Mouse (Mus musculus) C2C12 (cell line): Measurements from ENCODE around the gene Mlxipl. TPM values are rescaled to one million over a fixed set of nuclear protein-coding genes. Genes with fewer than 3 reads are reported as not detected.

Source experiments
- H3K27me3 ChIP-seq: one replicate; pipeline ENCODE4 v1.6.1; 2011; ENCODE audit not compliant: control insufficient read depth, insufficient read depth, insufficient read length
- H3K36me3 ChIP-seq: one replicate; pipeline ENCODE4 v1.6.1; 2011; ENCODE audit not compliant: control insufficient read depth, insufficient read depth
- H3K4me3 ChIP-seq: one replicate; pipeline ENCODE4 v1.5.1; 2011; ENCODE audit warnings: mild to moderate bottlenecking, control low read depth; ENCODE audit not compliant: poor library complexity, insufficient read depth, severe bottlenecking
- H3K79me2 ChIP-seq: one replicate; pipeline ENCODE4 v1.6.1; 2011; ENCODE audit not compliant: control insufficient read depth, insufficient read depth
- H3K79me3 ChIP-seq: one replicate; pipeline ENCODE4 v1.6.1; 2011; ENCODE audit warnings: low read depth, control low read depth
- H3ac ChIP-seq: one replicate; pipeline ENCODE3; 2011; ENCODE audit warnings: low read depth; ENCODE audit not compliant: control insufficient read depth, insufficient read length
- CEBPB ChIP-seq: IDR thresholded peaks from one replicate; pipeline ENCODE4 v1.6.1; 2011; ENCODE audit warnings: low read depth, mild to moderate bottlenecking, control low read depth, moderate library complexity
- CTCF ChIP-seq: IDR thresholded peaks from one replicate; pipeline ENCODE4 v1.5.1; 2011; ENCODE audit not compliant: control insufficient read depth, insufficient read depth, insufficient read length
- FOSL1 ChIP-seq: IDR thresholded peaks from one replicate; pipeline ENCODE4 v1.8.0; 2011; ENCODE audit warnings: mild to moderate bottlenecking, low read length; ENCODE audit not compliant: poor library complexity, insufficient read depth, severe bottlenecking
- MAX ChIP-seq: IDR thresholded peaks from one replicate; pipeline ENCODE4 v1.6.1; 2011; ENCODE audit warnings: mild to moderate bottlenecking, control low read depth
- MYOD1 ChIP-seq: IDR thresholded peaks from one replicate; pipeline ENCODE4 v1.6.1; 2011; ENCODE audit warnings: low read depth; ENCODE audit not compliant: control insufficient read depth, insufficient read length
- MYOG ChIP-seq: IDR thresholded peaks from one replicate; pipeline ENCODE4 v1.6.1; 2011; ENCODE audit not compliant: control insufficient read depth, insufficient read length; ENCODE audit errors: extremely low read depth
- USF1 ChIP-seq: IDR thresholded peaks from one replicate; pipeline ENCODE4 v1.6.1; 2011; ENCODE audit warnings: low read depth, mild to moderate bottlenecking, control low read depth, moderate library complexity
- polyA plus RNA-seq: library from polyadenylated mRNA; unstranded; fragments of >200 nt; fragmentation: generic; extraction: Trizol; gene quantifications from one replicate; pipeline ENCODE4 v1.2.1, GENCODE M21; 2012; ENCODE audit warnings: missing spikeins

Gene Mlxipl
- polyA plus RNA-seq, 1 experiment, result not detected

GRCm38 (mm10) chr5:135072061-135072460 lies 17.6 kb upstream of the Mlxipl start:
- Histone ChIP-seq H3K36me3 (no peaks in the 10 kb centered on the region), H3ac (no peak overlapping the region), H3K79me3 (no peaks in the 10 kb centered on the region), H3K79me2 (no peaks in the 10 kb centered on the region), H3K27me3 (no peaks in the 10 kb centered on the region), H3K4me3 (no peak overlapping the region)
- TF ChIP-seq FOSL1, result no peak

DNA sequence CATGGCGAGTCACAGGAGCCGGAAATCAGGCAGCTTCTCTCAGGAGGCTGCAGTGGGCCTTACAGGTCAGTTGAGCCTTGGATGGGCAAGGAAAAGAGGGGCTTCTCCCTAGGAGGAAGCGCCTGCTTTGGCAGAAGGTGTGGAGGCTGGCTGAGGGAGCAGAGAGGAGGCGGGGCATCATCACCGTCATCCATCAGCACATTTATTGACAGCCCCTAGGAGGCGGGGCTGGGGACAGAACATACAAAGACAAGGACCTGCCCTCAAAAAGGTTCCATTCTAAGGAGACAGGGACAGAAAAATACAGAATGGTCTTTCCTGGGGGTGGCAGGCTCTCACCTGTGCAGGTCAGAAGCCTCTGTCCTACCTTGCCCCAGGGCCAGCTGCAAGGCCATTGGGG lies 17.0 kb upstream of the Mlxipl start:
- Histone ChIP-seq H3K79me3 (no peaks in the 10 kb centered on the region), H3K27me3 (no peaks in the 10 kb centered on the region), H3K79me2 (no peaks in the 10 kb centered on the region), H3K36me3 (no peaks in the 10 kb centered on the region), H3ac (no peak overlapping the region), H3K4me3 (no peak overlapping the region)
- TF ChIP-seq FOSL1, result no peak
- no peak for TF ChIP-seq MAX
- no peak for TF ChIP-seq MYOG
- no peak for TF ChIP-seq CTCF
- TF ChIP-seq USF1, result no peak
- no peak for TF ChIP-seq CEBPB
- TF ChIP-seq MYOD1, result no peak

DNA sequence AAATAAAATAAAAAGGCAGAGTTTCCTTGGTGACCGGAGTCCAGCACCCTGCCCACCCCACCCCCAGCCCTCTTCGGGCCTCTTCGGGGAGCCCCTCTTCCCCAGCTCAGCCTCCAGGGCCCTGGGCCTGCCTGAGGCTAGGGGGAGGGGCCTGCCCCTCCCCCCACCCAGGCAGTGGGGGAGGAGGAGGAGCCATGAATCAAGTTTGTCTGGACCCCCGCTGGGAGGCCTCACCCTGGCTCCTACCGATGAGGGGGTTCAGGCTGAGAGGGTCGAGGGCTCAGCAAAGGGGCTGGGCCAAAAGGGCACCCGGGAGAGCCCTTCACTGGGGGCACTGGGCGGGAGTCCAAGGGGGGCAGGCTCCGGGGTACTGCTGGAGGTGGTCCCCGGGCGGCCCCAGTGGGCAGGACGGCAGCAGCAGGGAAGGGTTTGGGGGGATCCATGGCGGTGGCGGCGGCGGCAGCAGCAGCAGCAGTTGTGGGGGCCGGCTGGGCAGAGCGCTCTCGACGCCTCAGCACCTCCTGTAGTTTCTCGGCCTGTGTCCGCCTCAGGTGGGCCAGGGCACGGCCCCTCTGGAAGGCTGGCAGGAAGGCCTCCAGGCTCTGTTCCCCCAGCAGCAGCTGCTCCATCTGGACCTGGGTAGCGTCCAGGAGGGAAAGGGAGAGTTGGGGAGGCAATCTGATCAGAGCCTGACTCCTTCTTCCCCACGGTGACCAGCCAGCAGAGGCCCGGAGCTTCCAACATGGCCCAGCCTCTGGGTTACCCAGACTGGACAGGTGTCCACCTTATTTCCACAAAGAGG lies 16.1 kb upstream of the Mlxipl start:
- no peaks in the 10 kb centered on the region for H3K79me2 ChIP-seq
- TF ChIP-seq MAX, result no peak
- no peak for TF ChIP-seq CTCF
- no peak for TF ChIP-seq USF1
- no peak for TF ChIP-seq CEBPB
- no peak for TF ChIP-seq MYOD1
- TF ChIP-seq MYOG, result no peak
- no peak for TF ChIP-seq FOSL1
- no peak overlapping the region for H3ac ChIP-seq
- no peak overlapping the region for H3K4me3 ChIP-seq
- H3K36me3 ChIP-seq, result no peaks in the 10 kb centered on the region
- no peaks in the 10 kb centered on the region for H3K27me3 ChIP-seq
- no peaks in the 10 kb centered on the region for H3K79me3 ChIP-seq

DNA sequence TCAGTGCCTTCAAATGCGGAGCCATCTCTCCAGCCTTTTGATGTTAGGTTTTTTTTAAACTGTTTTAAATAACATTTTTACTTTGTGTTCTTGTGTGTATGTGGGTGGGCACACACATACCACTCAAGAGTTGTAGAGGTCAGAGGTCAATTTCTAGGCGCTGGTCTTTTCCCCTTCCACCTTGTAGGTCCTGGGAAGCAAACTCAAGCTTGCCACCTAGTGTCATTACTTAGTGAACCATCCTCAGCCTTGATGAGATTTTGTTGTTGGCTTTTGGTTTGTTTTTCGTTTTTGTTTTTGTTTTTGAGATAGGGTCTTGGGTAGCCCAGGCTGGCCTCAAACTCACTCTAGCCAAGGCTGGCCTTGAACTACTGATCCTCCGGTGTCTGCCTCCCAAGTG lies 14.0 kb upstream of the Mlxipl start:
- H3K79me2 ChIP-seq, result no peaks in the 10 kb centered on the region
- peaks cover 8% of the 10 kb centered on the region for H3K27me3 ChIP-seq
- no peaks in the 10 kb centered on the region for H3K36me3 ChIP-seq
- H3ac ChIP-seq, result no peak overlapping the region
- no peaks in the 10 kb centered on the region for H3K79me3 ChIP-seq
- TF ChIP-seq USF1 (no peak), MYOG (no peak), CEBPB (no peak), MAX (no peak), MYOD1 (no peak), CTCF (no peak), FOSL1 (no peak)
- H3K4me3 ChIP-seq, result no peak overlapping the region

DNA sequence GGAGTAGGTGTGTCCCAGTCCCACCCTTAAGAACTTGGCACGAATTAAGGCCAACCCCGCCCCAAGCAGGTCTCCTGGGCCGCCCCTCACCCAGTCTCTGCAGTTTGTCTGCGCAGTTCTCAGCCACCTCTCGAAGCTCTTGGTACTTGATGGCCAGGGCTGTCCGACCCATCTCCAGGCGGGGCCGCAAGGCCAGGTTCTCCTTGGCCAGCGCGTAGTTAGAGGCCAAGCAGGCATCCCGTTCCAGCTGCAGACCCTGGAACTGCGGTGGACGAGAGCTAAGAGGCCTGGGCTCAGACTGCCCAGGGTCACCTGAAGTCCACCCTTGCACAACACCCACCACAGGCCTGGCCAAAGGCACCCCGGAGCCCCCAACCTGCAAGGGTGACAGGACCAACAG lies 13.3 kb upstream of the Mlxipl start:
- no peak for TF ChIP-seq MAX
- TF ChIP-seq MYOG, result no peak
- TF ChIP-seq MYOD1, result no peak
- no peak for TF ChIP-seq USF1
- TF ChIP-seq CEBPB, result no peak
- no peak for TF ChIP-seq CTCF
- TF ChIP-seq FOSL1, result no peak
- Histone ChIP-seq H3K36me3 (no peaks in the 10 kb centered on the region), H3K4me3 (no peak overlapping the region), H3K79me2 (no peaks in the 10 kb centered on the region), H3K79me3 (no peaks in the 10 kb centered on the region), H3K27me3 (peaks cover 10% of the 10 kb centered on the region), H3ac (no peak overlapping the region)

DNA sequence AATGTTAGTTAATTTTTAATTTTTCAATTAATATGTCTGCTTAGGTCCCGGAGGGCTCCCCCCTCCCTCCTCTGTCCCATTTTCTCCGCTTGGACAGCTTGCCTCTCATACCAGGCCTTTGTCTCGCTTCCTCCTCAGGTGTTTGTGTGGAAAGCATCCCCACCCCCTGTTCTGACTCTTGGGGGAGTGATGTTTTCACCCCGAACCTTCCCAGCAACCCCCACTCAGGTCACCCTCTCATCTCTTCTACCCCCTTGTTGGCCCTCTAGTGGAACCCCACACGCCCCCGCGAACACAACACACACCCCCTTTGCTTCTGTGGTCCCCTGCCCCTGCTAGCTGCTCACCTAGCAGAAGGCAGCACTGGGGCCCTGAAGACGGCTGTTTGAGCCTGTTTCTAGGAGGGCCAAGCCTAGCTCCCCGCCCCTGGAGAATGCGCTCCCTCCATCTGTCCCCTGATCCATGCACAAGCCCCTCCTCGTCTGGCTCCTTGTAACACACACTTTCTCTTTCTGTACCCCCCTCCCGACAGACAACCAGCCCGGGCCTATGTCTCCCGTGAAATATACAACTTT lies 12.7 kb upstream of the Mlxipl start:
- H3ac ChIP-seq, result no peak overlapping the region
- TF ChIP-seq FOSL1 (no peak), MYOD1 (no peak)
- H3K79me2 ChIP-seq, result no peaks in the 10 kb centered on the region
- H3K4me3 ChIP-seq, result peak overlapping the region; percentile 34
- H3K27me3 ChIP-seq, result peaks cover 15% of the 10 kb centered on the region
- H3K79me3 ChIP-seq, result no peaks in the 10 kb centered on the region
- no peaks in the 10 kb centered on the region for H3K36me3 ChIP-seq
